Mouse (Mus musculus) heart, postnatal 0 days (tissue): Measurements from ENCODE around the gene Soat1.

Source experiments
- CTCF ChIP-seq: IDR thresholded peaks from 2 replicates; pipeline ENCODE4 v1.5.1; 2016; ENCODE audit warnings: antibody characterized with exemption, control low read depth, low read depth
- EP300 ChIP-seq: IDR thresholded peaks from 2 replicates; pipeline ENCODE4 v1.6.1; 2016; ENCODE audit warnings: antibody characterized with exemption, low read depth

GRCm38 (mm10) chr1:156381217-156381616 lies 92.9 kb downstream of the Soat1 start:
- TF ChIP-seq CTCF (no peak), EP300 (no peak)
